Comparison of ENCODE assay signal across 13 mouse cellular contexts in the genomic region with DNA sequence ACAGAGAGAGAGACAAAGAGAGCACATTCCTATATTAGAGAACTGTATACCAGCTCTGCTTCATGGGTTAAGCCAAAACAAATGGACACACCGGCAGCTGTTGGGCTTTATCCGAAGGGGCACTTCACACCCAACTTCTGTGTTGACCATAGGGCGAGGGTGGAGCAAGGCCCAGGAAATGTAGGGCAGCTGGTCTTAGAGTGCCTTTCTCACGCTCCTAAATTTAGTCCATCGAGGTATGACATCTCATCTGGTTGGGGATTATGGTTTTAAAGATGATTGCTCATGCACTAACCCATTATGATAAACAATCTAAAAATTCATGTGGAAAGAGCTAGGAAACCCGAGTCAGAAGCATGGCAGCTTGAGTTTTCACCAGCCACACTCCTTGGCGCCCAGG.
"Had no signal": no experiment of that assay in that cellular context is flagged by ENCODE, and none has a peak within 500 bp of the region (broad histone marks: within the 10 kb centered on the region; RNA-seq: fewer than 3 reads in every experiment).

No protein-coding gene starts in this region.

- DNase-seq: kidney, adult 18-20 months; kidney, postnatal 10 days; kidney, postnatal 4 days; lung, adult 2 months; lung, postnatal 36 days; right cerebral cortex, postnatal 14 days; thymus, postnatal 4 days had no signal

- H3K36me3 ChIP-seq: intestine, embryonic 15.5 days; liver, embryonic 15.5 days; midbrain, embryonic 15.5 days; neural tube, embryonic 13.5 days had no signal

- H3K4me3 ChIP-seq: intestine, embryonic 15.5 days; layer of hippocampus, adult 2 months; liver, embryonic 15.5 days; midbrain, embryonic 15.5 days; neural tube, embryonic 13.5 days had no signal

- ATAC-seq: intestine, embryonic 15.5 days; lung, postnatal 0 days; midbrain, embryonic 15.5 days had no signal

- H3K9me3 ChIP-seq: intestine, embryonic 15.5 days; liver, embryonic 15.5 days; midbrain, embryonic 15.5 days; neural tube, embryonic 13.5 days had no signal

- H3K27me3 ChIP-seq: intestine, embryonic 15.5 days; liver, embryonic 15.5 days; midbrain, embryonic 15.5 days; neural tube, embryonic 13.5 days had no signal

- H3K4me2 ChIP-seq: intestine, embryonic 15.5 days; liver, embryonic 15.5 days; midbrain, embryonic 15.5 days; neural tube, embryonic 13.5 days had no signal

- H3K27ac ChIP-seq: intestine, embryonic 15.5 days; layer of hippocampus, adult 2 months; liver, embryonic 15.5 days; midbrain, embryonic 15.5 days; neural tube, embryonic 13.5 days had no signal

- H3K9ac ChIP-seq: intestine, embryonic 15.5 days; liver, embryonic 15.5 days; midbrain, embryonic 15.5 days; neural tube, embryonic 13.5 days had no signal
